Mouse (Mus musculus) limb, embryonic 15.5 days (tissue): ENCODE data around the gene Lgalsl. TPM values are rescaled to one million over a fixed set of nuclear protein-coding genes. Genes with fewer than 3 reads are reported as not detected.
A peak's percentile ranks its signal among the peaks of the same experiment; 100 is the strongest.

Source experiments
- ATAC-seq: fragments of 200-750 bp; cut with Nextera tagmentation; 2 replicates; pipeline ENCODE4 v1.8.0; 2017; ENCODE audit warnings: low read depth, moderate TSS enrichment; ENCODE audit not compliant: insufficient number of reproducible peaks, low FRiP score, low TSS enrichment
- H3K27ac ChIP-seq: fragments of 300-500 bp; sonication (generic); 2 replicates; pipeline ENCODE4 v1.5.1; 2015; ENCODE audit warnings: moderate library complexity, mild to moderate bottlenecking, inconsistent platforms
- H3K27me3 ChIP-seq: fragments of 300-500 bp; sonication (generic); 2 replicates; pipeline ENCODE4 v1.6.1; 2015; ENCODE audit warnings: inconsistent platforms
- H3K36me3 ChIP-seq: fragments of 300-500 bp; sonication (generic); 2 replicates; pipeline ENCODE4 v1.6.1; 2015; ENCODE audit warnings: inconsistent platforms
- H3K4me1 ChIP-seq: fragments of 300-500 bp; sonication (generic); 2 replicates; pipeline ENCODE4 v1.6.1; 2015; ENCODE audit warnings: inconsistent platforms
- H3K4me2 ChIP-seq: fragments of 300-500 bp; sonication (generic); 2 replicates; pipeline ENCODE4 v1.6.1; 2015; ENCODE audit warnings: mild to moderate bottlenecking, inconsistent platforms
- H3K4me3 ChIP-seq: fragments of 300-500 bp; sonication (generic); 2 replicates; pipeline ENCODE4 v1.5.1; 2015; ENCODE audit warnings: mild to moderate bottlenecking, inconsistent platforms
- H3K9ac ChIP-seq: fragments of 300-500 bp; sonication (generic); 2 replicates; pipeline ENCODE4 v1.6.1; 2015; ENCODE audit warnings: inconsistent platforms
- H3K9me3 ChIP-seq: fragments of 300-500 bp; sonication (generic); 2 replicates; pipeline ENCODE4 v1.6.1; 2016; ENCODE audit warnings: inconsistent platforms
- WGBS: fragments of 180-500 bp; shearing (Covaris S2); methylation state at CpG from one replicate; pipeline ENCODE4 v1.1.7; 2015; 5-methylcytosine and 5-hydroxymethylcytosine counted together
- polyA plus RNA-seq: library from polyadenylated mRNA; unstranded; fragments of >200 nt; fragmentation: Nextera tagmentation; extraction: Ambion mirVana; gene quantifications from 2 replicates; pipeline ENCODE4 v1.2.1, GENCODE M21; 2015

Lgalsl gene
- polyA plus RNA-seq: 80.3 and 87.4 TPM in 2 replicates

DNA sequence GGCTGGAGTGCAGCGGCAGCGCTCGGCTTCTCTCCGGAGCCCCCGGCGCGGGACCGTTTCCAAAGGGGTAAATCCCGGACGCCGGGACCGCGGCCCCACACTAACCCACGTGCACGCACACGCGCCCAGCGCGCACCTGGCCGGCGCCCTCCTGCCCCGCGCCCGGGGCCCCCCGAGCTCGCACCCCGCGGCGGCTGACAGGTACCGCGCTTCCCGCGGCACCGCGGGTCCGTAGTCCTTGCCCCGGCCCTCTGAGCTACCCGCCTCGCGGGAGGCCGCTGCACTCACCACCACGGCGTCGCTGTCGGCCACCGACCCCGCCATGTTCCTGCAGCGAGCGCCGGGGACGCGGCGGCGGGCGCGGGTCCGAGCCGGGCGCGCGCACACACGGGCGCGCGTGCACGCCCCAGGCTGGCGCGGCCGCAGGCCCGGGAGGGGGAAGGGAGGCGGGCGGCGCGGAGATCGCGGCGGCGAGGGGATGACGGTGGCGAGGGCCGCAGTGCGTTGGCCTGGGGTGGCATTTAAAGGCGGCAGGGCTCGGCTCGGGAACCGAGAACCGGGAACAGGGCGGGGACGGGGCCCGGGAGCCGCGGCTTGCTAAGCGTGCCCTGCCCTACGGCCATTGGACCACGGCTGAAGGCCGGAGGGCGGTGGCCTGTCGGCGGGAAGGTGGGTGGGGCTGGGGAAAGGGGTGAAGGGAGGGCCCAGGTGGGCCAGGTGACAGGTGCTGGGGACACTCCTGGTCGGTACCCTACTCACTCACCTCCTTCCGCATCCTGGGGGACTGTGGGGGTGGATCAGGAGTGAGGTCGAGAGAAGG lies at the start of gene Lgalsl:
Lgalsl (minus strand) TSS at position 371 of the 820 bp plus-strand sequence.
- Histone ChIP-seq H3K9me3 (no peaks in the 10 kb centered on the region), H3K4me3 (peak within 1 kb of the TSS; percentile 94)
- under 1% methylated on average over 89 of the region's 102 CpGs for WGBS

DNA sequence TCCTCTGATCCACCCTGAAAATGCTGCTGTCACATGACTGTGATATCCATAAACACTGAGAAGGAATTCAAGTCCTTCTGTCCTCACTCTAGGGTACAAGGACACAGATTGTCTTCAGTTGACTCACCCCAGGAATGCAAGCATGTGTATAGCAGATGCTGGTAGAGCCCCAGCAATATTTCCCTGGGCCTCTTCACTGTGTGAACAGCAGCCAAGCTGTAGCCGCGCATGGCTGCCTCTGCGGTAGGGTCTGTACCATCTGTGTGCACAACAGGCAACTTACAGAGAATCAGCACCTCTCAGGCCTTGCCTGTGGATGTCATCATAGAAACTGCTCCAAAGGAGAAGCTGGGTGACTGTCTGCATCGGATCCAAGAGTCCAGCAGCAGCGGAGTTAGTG lies 47.8 kb upstream of the Lgalsl start:
- peak; percentile 58; the same call in 1 of the 2 replicates for ATAC-seq
- Histone ChIP-seq H3K27ac (peak overlapping the region; percentile 47; the same call in 1 of the 2 replicates), H3K9ac (no peak overlapping the region), H3K36me3 (no peaks in the 10 kb centered on the region), H3K27me3 (no peaks in the 10 kb centered on the region), H3K4me2 (no peak overlapping the region), H3K4me1 (peaks cover 15% of the 10 kb centered on the region), H3K9me3 (no peaks in the 10 kb centered on the region), H3K4me3 (no peak overlapping the region)
- 71% methylated on average over 5 of the region's 5 CpGs for WGBS

More for the DNA sequence above, at the start of gene Lgalsl:
- H3K4me1 ChIP-seq: peaks cover 14% of the 10 kb centered on the region
- H3K36me3 ChIP-seq: peaks cover 21% of the 10 kb centered on the region
- peak; percentile 77 for ATAC-seq
- peak within 1 kb of the TSS; percentile 84 for H3K4me2 ChIP-seq
- peak within 1 kb of the TSS; percentile 91 for H3K27ac ChIP-seq
- H3K27me3 ChIP-seq: no peaks in the 10 kb centered on the region
- H3K9ac ChIP-seq: peak within 1 kb of the TSS; percentile 90

DNA sequence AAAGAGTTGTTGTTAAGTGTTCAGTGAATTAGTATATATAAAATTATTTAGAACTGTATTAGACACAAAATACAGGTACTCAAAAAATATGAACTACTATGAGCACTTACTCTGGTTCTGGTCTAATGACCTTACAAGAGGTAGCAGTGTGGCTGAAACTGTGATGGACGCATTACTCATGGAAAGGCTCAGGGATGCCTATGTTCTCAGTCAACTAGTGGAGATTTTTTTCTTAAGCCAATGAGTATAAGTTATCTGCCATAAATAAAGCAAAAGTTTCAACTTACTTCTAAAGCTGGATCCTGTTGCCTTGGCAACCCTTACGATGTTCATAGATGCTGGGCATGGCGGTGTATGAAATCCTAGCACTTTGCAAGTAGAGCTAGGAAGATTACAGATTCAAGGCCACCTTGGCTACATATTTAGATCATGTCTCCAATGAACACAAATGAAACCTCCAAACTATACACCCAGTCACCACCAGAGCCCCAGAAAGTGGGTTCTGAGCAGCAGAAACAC lies 46.8 kb upstream of the Lgalsl start:
- Histone ChIP-seq H3K4me3 (no peak overlapping the region), H3K27ac (no peak overlapping the region), H3K4me2 (no peak overlapping the region), H3K9me3 (no peaks in the 10 kb centered on the region), H3K4me1 (peaks cover 15% of the 10 kb centered on the region), H3K36me3 (no peaks in the 10 kb centered on the region), H3K27me3 (no peaks in the 10 kb centered on the region), H3K9ac (no peak overlapping the region)
- ATAC-seq: no peak
- 87% methylated on average over 3 of the region's 3 CpGs for WGBS

DNA sequence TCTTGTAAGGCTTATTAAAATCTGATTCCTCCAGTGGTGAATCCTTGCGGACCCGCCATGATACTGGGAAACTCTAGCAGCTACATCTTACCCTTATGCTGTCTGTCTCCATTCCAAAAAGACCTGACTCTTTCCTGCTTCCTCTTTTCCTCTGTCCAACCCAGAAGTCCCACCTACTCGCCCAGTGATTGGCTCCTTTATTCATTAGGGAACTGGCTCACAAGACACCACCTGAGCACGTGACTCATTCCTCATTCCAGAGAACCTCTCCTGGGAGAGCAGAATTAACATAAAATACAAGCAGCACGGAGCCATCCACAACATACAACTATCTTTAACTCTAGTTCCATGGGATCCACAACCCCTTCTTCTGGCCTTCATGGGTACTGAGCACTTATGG lies 42.5 kb upstream of the Lgalsl start:
- Histone ChIP-seq H3K9ac (no peak overlapping the region), H3K4me2 (no peak overlapping the region), H3K27me3 (no peaks in the 10 kb centered on the region), H3K36me3 (no peaks in the 10 kb centered on the region), H3K4me3 (no peak overlapping the region), H3K4me1 (0 out of 2 replicates have a peak, but pooled peaks cover 2% of the 10 kb centered on the region), H3K9me3 (no peaks in the 10 kb centered on the region), H3K27ac (no peak overlapping the region)
- 74% methylated on average over 5 of the region's 5 CpGs for WGBS
- no peak for ATAC-seq

DNA sequence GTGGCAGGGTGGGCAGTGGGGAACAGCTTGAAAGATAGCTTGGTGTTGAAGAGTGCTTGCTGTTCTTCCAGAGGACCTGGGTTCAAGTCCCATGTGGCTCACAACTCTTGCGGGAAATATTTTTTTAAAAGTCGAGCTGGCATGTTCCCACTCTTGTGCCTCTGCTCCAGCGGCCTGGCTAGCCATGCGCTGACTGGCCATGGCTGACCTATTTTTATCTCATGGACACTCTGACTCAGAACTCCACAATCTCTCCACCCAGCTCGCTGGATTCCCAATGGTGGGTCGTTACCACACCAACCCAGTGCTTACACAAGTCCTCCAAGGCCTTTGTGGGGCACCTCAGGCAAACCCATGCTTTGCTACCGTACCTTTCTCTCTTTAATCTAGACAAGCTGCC lies 42.1 kb upstream of the Lgalsl start:
- H3K4me2 ChIP-seq: no peak overlapping the region
- no peaks in the 10 kb centered on the region for H3K4me1 ChIP-seq
- no peak overlapping the region for H3K4me3 ChIP-seq
- 83% methylated on average over 7 of the region's 7 CpGs for WGBS
- no peak overlapping the region for H3K9ac ChIP-seq
- no peak overlapping the region for H3K27ac ChIP-seq
- no peak for ATAC-seq
- no peaks in the 10 kb centered on the region for H3K27me3 ChIP-seq
- no peaks in the 10 kb centered on the region for H3K36me3 ChIP-seq
- no peaks in the 10 kb centered on the region for H3K9me3 ChIP-seq

DNA sequence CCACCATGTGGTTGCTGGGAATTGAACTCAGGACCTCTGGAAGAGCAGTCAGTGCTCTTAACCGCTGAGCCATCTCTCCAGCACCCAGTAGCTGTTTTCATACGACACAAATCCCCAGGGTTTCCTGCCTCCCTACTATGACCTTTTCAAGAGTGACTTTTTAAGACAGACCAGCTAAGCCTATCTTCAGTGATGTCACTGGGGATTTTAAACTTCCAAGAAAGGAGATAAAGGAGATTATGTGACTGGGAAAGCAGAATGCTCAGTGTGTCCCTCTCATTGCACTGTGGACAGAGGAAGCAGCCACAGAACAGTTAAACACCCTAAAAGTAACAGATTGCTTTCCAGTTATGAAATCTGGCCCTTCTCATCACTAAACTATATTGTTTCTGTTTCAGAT lies 41.6 kb upstream of the Lgalsl start:
- no peaks in the 10 kb centered on the region for H3K4me1 ChIP-seq
- H3K36me3 ChIP-seq: no peaks in the 10 kb centered on the region
- H3K9me3 ChIP-seq: no peaks in the 10 kb centered on the region
- H3K4me3 ChIP-seq: no peak overlapping the region
- WGBS: 79% methylated on average over 2 of the region's 2 CpGs
- no peak overlapping the region for H3K4me2 ChIP-seq
- no peaks in the 10 kb centered on the region for H3K27me3 ChIP-seq
- no peak for ATAC-seq
- no peak overlapping the region for H3K27ac ChIP-seq
- no peak overlapping the region for H3K9ac ChIP-seq

DNA sequence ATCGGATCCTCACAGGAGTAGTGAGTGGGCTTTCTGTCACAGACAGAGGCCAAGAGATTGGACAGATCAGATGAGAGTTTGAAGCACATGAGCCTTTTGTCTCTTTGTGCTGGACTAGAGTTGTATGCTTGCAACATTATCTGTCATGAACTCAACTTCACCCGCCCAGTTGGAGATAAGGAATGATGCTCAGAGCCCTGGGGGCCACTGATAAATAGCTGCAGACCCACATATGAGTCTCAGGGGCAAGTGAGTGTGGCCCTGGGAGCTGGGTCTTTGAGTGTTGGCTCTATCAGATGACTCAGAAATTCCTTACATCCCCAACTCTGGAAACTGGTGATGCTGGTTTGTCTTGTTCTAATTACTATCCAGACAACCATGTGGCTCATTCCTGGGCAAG lies 39.1 kb upstream of the Lgalsl start:
- H3K4me3 ChIP-seq: no peak overlapping the region
- ATAC-seq: no peak
- H3K27ac ChIP-seq: no peak overlapping the region
- no peak overlapping the region for H3K4me2 ChIP-seq
- WGBS: 84% methylated on average over 2 of the region's 2 CpGs
- H3K9ac ChIP-seq: no peak overlapping the region
- H3K27me3 ChIP-seq: no peaks in the 10 kb centered on the region
- no peaks in the 10 kb centered on the region for H3K4me1 ChIP-seq
- no peaks in the 10 kb centered on the region for H3K36me3 ChIP-seq
- no peaks in the 10 kb centered on the region for H3K9me3 ChIP-seq

DNA sequence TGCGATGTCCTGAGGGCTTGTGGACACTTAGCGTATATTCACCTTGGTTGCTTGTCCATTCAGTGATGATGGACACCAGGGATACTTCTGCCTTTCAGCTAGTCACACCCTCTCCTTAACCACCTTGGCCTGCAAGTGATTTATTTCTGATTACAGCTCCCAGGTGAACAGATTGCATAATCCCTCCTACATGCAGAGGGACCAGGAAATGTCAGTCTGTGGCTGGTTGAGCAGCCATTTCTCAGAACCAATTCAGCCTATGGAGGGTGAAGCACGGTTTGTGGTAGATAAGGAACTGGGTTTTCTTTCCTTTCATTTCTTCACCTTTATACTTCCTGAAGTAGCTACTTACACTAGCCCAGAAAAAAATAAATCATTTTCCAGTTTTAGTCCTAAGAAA lies 34.6 kb upstream of the Lgalsl start:
- H3K27ac ChIP-seq: no peak overlapping the region
- no peaks in the 10 kb centered on the region for H3K9me3 ChIP-seq
- WGBS: 87% methylated on average over 3 of the region's 3 CpGs
- H3K4me2 ChIP-seq: no peak overlapping the region
- ATAC-seq: no peak
- H3K9ac ChIP-seq: no peak overlapping the region
- no peaks in the 10 kb centered on the region for H3K27me3 ChIP-seq
- peaks cover 4% of the 10 kb centered on the region for H3K4me1 ChIP-seq
- no peaks in the 10 kb centered on the region for H3K36me3 ChIP-seq
- no peak overlapping the region for H3K4me3 ChIP-seq

DNA sequence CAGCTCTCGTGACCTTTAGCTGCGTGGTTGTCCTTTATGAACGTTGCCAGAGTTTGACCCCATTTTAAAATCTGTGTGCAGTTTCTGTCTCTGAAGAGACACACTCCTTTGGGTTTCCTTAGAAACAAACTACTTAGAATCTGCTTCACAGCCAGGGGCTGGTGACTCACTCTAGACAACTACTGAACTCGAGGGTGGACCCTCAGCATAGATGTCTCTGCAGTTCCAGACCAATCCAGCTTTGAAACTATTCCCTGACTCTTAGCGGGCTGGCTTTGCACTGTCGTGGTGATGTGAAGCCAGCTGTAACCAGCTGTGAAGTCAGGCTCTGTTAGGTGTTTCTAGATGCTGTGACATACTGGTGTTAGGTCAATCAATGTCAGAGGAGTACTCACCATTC lies 33.8 kb upstream of the Lgalsl start:
- Histone ChIP-seq H3K27me3 (no peaks in the 10 kb centered on the region), H3K9me3 (no peaks in the 10 kb centered on the region), H3K4me2 (no peak overlapping the region), H3K9ac (no peak overlapping the region), H3K36me3 (no peaks in the 10 kb centered on the region), H3K27ac (no peak overlapping the region), H3K4me3 (no peak overlapping the region), H3K4me1 (peaks cover 12% of the 10 kb centered on the region)
- ATAC-seq: no peak
- WGBS: 62% methylated on average over 6 of the region's 6 CpGs

DNA sequence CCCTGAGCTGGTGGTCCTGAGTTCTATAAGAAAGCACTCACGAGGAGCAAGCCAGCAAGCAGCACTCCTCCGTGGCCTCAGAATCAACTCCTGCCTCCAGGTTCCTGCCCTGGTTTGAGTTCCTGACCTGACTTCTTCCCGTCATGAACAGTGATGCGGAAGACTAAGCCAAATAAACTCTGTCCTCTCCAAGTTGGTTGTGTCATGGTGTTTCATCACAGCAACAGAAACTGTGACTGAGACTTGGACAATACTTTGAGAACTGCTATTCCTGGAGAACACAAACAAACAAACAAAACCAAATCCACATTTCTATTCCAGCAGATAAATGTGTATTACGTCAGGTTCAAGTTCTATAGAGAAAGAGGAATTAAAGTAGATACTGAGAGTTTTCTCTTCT lies 31.2 kb upstream of the Lgalsl start:
- WGBS: 85% methylated on average over 5 of the region's 5 CpGs
- H3K36me3 ChIP-seq: no peaks in the 10 kb centered on the region
- no peak overlapping the region for H3K9ac ChIP-seq
- no peak for ATAC-seq
- no peak overlapping the region for H3K27ac ChIP-seq
- peaks cover 34% of the 10 kb centered on the region for H3K4me1 ChIP-seq
- no peaks in the 10 kb centered on the region for H3K27me3 ChIP-seq
- no peak overlapping the region for H3K4me2 ChIP-seq
- no peak overlapping the region for H3K4me3 ChIP-seq
- H3K9me3 ChIP-seq: no peaks in the 10 kb centered on the region

DNA sequence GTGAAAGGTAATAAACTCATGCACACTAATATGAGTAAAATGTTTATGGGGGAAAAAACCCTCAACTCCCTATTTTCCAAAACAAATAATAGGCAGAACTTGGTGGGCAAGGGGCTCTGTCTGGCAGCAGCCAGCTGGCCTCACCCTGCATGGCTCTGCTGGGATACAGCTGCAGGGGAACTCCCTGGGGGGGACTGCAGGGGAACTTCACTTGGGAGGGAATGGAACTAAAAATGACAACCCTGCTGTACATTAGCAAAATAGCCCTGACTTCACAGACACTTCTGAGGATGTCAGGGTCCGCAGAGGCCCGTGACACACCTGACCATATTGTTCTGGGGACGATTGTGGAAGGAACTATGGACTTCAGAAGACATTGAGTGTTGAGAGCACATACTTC lies 29.5 kb upstream of the Lgalsl start:
- no peak for ATAC-seq
- Histone ChIP-seq H3K9ac (no peak overlapping the region), H3K27me3 (no peaks in the 10 kb centered on the region), H3K4me3 (no peak overlapping the region), H3K4me1 (peaks cover 44% of the 10 kb centered on the region), H3K4me2 (no peak overlapping the region), H3K9me3 (no peaks in the 10 kb centered on the region), H3K27ac (peak overlapping the region; percentile 22; the same call in 1 of the 2 replicates), H3K36me3 (no peaks in the 10 kb centered on the region)
- WGBS: 90% methylated on average over 3 of the region's 3 CpGs

DNA sequence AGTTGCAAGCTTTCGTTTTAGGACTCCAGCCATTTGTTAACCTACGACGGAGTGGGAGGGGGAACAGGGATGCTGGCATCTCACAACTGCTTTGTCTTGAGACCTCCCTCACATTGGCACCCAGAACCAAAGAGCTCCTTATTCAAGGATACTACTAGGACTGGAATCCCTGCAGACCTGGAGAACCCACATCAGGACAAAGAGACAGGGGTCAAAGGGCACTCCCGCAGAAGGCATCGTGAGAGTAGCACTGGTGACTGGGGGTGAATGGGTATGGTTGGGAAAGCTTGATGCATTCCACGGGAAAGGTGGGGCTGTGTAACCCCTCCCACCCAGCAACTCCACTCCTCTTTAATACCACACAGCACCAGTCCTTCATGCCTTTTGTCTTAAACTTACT lies 29.0 kb upstream of the Lgalsl start:
- H3K36me3 ChIP-seq: no peaks in the 10 kb centered on the region
- no peaks in the 10 kb centered on the region for H3K27me3 ChIP-seq
- H3K4me2 ChIP-seq: peak overlapping the region; percentile 32
- no peak overlapping the region for H3K9ac ChIP-seq
- peak overlapping the region; percentile 90 for H3K27ac ChIP-seq
- H3K9me3 ChIP-seq: no peaks in the 10 kb centered on the region
- peak overlapping the region; percentile 15; the same call in 1 of the 2 replicates for H3K4me3 ChIP-seq
- H3K4me1 ChIP-seq: peaks cover 44% of the 10 kb centered on the region
- ATAC-seq: no peak
- WGBS: 41% methylated on average over 6 of the region's 6 CpGs
